ENCODE assay signal across 24 mouse cellular contexts in the genomic region with DNA sequence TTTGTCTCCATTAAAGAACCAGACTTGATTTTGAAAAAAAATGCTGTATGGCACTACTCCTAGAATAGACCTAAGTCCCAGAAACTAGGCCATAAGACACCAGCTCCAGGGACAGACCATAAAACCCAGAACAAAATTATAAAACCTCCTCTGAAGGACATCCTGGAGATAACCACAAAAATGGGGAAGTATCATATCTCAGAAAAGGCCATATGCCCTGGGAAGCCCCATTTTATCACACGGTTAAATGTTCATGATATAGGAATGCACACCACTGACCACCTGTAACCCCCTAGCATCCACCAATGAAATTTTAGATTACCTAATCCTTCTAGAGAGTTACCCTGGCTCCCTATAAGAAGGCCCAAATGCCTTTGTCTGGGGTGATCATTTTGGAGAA. TPM values are rescaled to one million over a fixed set of nuclear protein-coding genes. Genes with fewer than 3 reads are reported as not detected.
"Had no signal": no experiment of that assay in that cellular context is flagged by ENCODE, and none has a peak within 500 bp of the region (broad histone marks: within the 10 kb centered on the region; RNA-seq: fewer than 3 reads in every experiment).

No protein-coding gene starts in this region.

- DNase-seq: liver, postnatal 0 days; lung, adult 2 months; lung, postnatal 14 days; lung, postnatal 36 days; midbrain, embryonic 14.5 days; right cerebral cortex, postnatal 14 days; thymus, postnatal 14 days; thymus, postnatal 4 days had no signal

- H3K9me3 ChIP-seq: lung, embryonic 15.5 days; midbrain, embryonic 10.5 days; midbrain, embryonic 12.5 days; neural tube, embryonic 12.5 days; stomach, embryonic 15.5 days had no signal

- H3K4me1 ChIP-seq: lung, embryonic 15.5 days; neural tube, embryonic 12.5 days; stomach, embryonic 15.5 days had no signal

- ATAC-seq: liver, postnatal 0 days; lung, postnatal 0 days; midbrain, embryonic 16.5 days had no signal

- H3K9ac ChIP-seq: liver, postnatal 0 days; lung, embryonic 15.5 days; midbrain, embryonic 12.5 days; neural tube, embryonic 12.5 days; stomach, embryonic 15.5 days had no signal

- H3K36me3 ChIP-seq: lung, embryonic 15.5 days; midbrain, embryonic 10.5 days; midbrain, embryonic 12.5 days; neural tube, embryonic 12.5 days; stomach, embryonic 15.5 days had no signal

- H3K27me3 ChIP-seq: lung, embryonic 15.5 days; neural tube, embryonic 12.5 days; stomach, embryonic 15.5 days had no signal

- H3K4me3 ChIP-seq: lung, embryonic 15.5 days; midbrain, embryonic 10.5 days; midbrain, embryonic 12.5 days; neural tube, embryonic 12.5 days; stomach, embryonic 15.5 days had no signal

- H3K27ac ChIP-seq: lung, embryonic 15.5 days; macrophage; midbrain, embryonic 10.5 days; midbrain, embryonic 12.5 days; neural tube, embryonic 12.5 days; stomach, embryonic 15.5 days; stomach, postnatal 0 days had no signal

RNA-seq across cellular contexts. Expression of gene 9130008F23Rik, which starts 4.8 kb away (rescaled TPM):
- total RNA-seq: neutrophil, adult 5-6 weeks had no signal

RNA-seq across cellular contexts. Expression of gene Glyatl3, which starts 38.6 kb away (rescaled TPM):
- total RNA-seq: megakaryocyte, adult 5-6 weeks; megakaryocyte-erythroid progenitor cell, adult 5-6 weeks; neutrophil, adult 5-6 weeks had no signal
- polyA plus RNA-seq: liver, postnatal 0 days; lung, adult 2 months; lung, embryonic 15.5 days; lung, postnatal 0 days; macrophage; midbrain, embryonic 10.5 days; midbrain, embryonic 12.5 days; midbrain, embryonic 14.5 days; midbrain, embryonic 16.5 days; neural tube, embryonic 12.5 days; neural tube, embryonic 14.5 days; spleen, adult 2 months; stomach, embryonic 15.5 days; stomach, postnatal 0 days; thymus, postnatal 0 days; urinary bladder, adult 2 months had no signal
